Mouse (Mus musculus) heart, adult 9 months (tissue): Measurements from ENCODE around the gene Plekhn1.

Experiments
- DNase-seq, 2 experiments: peaks; one replicate each; pipeline ENCODE4 v3.0.0; 2022; ENCODE audit warnings: low spot score in 2 of 2

The Plekhn1 gene

DNA sequence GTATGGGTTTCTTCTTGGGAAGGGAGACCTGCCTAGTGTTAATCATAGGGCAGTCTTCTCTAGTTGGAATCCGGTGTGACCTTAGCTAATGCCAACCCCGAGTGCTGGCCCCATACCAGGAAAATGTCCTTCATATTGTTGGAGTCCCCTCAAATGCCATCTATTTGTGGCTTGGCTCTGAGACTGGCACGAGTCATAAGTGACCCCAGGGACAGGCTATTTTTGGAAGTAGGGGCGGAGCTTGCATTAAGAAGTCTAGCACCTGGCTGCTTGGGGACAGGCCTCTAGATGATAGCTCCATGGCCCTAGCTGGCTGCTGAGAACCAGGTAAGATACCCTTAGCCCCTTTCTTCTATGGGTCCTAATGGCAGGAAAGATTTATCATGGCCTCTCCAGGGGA is 19.0 kb downstream of the Plekhn1 start, which contains the start of gene Perm1:
Perm1 (plus strand) TSS at position 220 of the 400 bp plus-strand sequence.
- peak; percentile 78 to 85 for DNase-seq

DNA sequence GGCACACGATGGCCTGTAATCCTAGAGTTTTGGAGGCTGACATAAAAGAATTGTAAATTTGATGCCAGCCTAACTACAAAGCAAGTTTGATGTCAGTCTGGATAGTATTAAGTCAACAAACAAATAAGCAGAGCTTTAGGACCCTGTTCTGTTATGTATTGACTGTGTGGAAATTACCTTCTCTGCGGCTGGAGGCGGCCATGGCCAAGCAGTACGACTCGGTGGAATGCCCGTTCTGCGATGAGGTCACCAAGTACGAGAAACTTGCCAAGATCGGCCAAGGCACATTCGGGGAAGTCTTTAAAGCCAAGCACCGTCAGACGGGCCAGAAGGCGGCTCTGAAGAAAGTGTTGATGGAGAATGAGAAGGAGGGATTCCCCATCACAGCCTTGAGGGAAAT is 21.5 kb downstream of the Plekhn1 start:
- no peak for DNase-seq

DNA sequence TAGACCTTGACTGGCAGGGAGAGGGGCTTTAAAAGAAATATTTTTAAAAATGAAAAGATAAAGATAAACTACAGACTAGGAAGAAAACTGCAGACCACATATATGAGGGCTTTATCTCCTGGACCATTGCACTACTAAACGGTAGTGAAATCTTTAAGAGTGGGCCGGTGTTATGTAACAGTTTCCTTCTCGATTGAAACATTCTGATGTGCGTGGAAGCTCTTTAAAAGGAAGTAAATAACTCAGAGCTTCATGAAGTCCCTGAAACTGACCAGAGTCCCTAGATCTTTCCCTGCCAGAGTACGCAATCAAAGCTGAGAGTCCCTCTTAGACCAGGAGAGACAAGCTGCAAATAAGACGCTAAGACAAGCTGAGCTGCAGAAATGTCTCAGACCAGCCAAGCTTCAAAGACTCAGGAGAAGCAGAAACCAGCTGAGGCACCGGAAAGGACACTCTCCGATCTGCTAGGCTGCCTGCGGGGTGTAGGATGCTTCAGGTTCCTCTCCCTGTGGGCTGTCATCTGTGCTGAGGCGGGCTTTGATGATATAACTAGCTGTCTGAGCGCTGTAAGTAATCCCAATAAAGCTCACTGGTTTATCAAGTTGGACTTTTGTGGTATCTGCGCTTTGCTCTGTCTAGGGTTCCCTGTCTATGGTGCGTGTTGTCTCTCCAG is 24.6 kb downstream of the Plekhn1 start:
- DNase-seq, result no peak

GRCm38 (mm10) chr4:156208872-156209271 is 25.8 kb downstream of the Plekhn1 start:
- no peak for DNase-seq

DNA sequence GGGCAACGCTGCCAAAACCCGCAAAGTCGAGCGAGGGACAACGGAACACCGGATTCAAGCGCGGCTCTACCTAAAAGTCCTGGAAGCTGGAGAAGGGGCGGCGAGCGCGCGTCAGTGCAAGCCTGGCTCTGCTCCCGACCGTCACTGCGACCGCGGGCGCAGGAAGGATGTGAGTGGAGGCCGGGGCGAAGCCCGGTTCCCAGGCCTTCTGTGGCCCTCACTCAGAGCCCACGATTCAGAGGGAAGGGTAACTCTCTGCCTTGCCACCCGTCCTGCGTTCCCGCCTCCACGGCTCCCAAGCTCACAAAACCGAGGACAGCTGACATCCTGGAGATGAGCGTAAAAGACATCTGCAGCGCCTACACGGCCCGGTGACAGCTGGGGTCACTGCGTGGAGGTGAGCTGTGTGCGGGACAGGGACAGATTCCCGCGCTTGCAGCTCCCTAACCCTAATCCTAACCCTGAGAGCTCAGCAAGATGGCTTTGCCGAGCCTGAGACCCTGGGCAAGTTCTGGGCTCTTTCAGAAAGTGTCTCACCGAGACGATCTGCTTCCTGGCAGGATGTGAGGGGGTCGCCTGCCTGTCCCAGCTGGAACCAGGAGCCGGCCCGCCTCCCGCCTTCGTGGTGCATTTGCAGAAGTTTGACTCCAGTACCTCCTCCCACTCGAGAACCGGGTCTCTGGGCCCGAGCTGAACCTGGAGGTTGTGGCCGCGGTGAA is 31.1 kb downstream of the Plekhn1 start:
- DNase-seq, result no peak

GRCm38 (mm10) chr4:156203001-156203412 is 31.6 kb downstream of the Plekhn1 start, which contains the start of gene AW011738:
AW011738 (plus strand) TSS chr4:156203304.
- peak; percentile 75 to 82 for DNase-seq

GRCm38 (mm10) chr4:156202462-156202893 is 32.2 kb downstream of the Plekhn1 start:
- peak in 1 of 2 experiments; percentile 29 for DNase-seq

- peak in 1 of 2 experiments; percentile 50 for DNase-seq
These were observed 33.8 kb downstream of the Plekhn1 start, which contains the start of gene Isg15 for GRCm38 (mm10) chr4:156200623-156201475. Isg15 (minus strand) TSS chr4:156200818.

GRCm38 (mm10) chr4:156197829-156198205 is 36.8 kb downstream of the Plekhn1 start:
- peak; percentile 89 to 90 for DNase-seq

- DNase-seq, result peak; percentile 57 to 68
These were observed 37.4 kb downstream of the Plekhn1 start, which contains the start of gene Agrn for GRCm38 (mm10) chr4:156197131-156197828. Agrn (minus strand) TSS chr4:156197488.

GRCm38 (mm10) chr4:156195927-156196870 is 38.5 kb downstream of the Plekhn1 start:
- DNase-seq, result peak in 1 of 2 experiments; percentile 52

DNA sequence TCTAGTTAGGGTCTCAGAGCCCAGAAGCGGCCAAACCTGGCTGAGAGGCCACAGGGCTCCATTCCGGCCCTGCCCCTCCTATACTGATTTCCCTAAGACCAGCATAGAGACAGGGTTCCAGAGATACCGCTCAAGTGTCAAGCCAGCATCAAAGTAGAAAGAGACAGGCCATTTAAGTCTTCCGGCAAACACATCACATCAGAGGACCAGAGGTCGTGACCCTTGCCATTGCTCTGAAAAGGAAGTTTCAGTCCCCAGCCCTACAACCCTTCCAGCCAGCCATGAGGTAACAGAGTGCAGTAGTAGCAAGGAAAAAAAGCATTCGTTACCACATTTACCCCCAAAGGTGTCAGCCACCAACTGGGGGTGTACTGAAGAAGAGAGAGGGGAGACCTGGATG is 40.3 kb downstream of the Plekhn1 start:
- DNase-seq, result no peak

DNA sequence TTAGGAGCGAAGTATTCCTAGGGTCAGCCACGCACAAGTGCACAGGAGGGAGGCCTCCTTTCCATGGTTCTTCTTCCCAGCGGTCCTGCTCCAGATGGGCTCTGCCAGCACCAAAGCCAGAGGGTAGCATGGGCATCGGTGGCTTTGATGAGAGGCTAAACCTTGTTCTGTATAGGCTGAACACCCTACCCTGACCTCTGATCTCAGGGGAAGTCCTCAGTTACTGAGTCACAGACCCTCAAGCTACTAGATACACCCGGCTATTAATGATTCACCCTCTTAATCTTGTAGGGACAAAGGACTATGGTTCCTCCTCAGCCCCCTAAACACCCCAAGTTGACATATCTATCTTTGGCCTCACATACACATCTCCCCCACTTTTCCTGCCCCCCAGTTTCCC is 40.8 kb downstream of the Plekhn1 start:
- DNase-seq, result no peak

DNA sequence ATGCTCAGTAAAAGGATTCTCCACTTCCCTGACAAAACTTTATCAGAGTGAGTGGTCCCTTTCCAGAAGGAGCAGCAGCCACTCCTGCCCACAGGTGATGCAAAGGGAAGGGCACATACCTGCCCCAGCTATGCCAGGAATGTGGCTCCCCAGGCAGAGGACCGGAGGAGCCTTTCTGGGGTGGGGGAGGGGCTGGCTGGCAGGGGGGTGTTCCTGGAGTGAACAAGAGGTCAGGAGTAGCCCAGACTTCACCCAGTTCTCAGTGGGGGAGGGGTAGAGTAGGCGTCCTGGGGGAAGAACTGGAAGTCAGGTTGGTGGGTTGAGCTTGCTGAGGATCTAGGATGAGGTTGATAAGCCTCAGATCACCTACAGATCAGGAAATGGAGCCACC is 41.5 kb downstream of the Plekhn1 start:
- DNase-seq, result no peak

DNA sequence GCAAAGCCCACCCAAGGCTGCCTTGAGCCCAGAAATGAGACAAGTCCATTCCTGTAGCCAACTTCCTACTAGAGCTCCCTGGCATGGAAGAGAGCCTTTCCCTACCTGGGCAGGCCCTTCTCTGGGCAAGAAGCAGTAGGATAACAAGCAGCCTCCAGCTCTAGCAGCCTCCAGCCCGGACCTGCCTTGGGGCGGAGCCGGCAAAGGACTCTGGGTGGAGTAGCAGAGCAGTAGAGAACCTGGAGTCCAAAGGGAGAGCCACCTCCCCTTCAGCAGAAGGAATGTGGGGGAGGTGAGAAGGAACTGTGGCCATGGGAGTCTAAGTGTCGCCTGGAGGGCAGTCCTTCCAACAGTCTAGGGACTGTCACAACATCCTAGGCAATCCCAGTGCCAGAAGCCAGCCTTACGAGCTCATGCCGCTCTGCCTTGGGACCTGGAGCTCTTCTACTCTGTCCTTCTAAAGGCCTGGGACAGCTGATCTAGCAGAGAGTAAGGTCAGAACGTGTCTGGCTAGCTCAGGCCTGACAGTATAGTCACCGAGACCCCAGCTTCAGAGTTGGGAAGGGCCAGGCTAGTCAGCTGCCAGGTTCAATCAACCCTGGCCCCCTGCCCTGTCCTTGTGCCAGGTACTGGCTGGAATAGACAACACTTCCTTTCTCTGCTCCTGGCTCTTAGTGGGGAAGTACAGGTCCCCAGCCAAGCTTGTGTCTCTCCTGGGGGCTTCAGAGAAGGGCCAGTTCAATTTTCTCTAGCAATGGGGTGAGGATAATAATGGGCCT is 42.0 kb downstream of the Plekhn1 start:
- no peak for DNase-seq

DNA sequence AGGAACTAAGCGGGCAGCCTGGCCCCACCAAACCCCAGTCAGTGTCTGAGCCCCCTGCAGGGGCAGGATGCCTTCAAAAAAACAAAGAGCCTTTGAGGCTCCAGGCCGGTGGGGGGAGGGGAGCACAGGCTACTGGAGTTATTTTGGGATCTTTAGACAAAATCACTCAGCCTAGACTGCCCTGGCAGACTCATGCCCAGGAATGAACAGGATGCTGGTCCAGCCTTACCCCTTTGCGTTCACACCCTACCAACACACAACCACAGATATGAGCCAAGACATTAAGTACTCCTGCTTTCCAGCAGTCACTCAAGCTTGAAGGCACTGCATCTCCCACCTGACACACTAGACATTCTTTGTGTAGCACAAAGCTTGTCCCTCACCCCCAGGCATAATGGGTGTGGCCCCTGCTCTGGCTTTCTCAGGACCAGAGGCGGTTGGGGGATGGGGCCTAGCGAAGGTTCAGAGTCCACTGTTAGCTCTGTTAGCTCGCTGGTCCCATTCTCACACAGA is 45.8 kb downstream of the Plekhn1 start:
- no peak for DNase-seq

GRCm38 (mm10) chr4:156188162-156188810 is 46.4 kb downstream of the Plekhn1 start:
- DNase-seq, result no peak

DNA sequence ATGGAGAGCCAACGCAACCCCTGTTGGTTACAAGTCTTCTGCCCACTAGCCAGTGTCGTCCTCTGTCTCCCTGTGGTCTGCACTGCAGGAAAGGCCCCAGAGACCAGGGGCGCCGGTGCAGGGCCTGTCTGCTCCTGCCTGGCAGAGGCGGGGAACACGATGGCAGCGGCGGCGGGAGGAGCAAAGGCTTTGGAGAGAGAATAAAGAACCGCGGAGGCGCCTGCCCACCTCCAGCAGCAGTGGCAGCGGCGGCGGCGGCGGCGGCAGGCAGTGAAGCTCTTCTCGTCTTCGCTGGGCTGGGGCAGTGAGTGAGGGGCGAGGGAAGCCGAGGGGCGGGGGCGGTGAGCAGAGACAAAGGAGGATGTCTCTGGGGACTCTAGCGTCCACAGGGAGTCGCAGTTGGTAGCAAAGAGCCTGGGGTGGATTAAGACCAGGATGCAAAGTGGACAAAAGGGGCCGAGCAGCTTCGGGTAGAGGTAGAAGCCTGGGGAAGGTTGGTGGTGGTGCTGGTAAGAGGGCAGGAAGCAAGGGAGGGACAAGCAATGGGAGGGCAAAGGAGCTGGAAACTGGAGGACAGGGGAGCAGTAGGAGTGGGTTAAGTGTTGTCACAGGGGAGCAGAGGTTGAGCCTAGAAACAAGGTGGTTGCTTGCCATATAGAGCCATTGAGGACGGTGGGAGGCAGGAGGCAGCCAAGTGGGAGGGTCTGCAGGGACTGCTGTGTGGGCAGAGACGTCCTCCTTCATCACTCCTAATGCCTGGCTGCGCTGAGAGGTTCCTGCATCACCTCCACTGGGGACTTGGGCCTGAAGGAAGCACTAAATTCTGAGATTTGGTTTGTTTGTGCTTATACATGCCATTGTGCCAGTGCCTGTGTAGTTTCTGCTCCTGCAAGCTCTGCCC is 48.5 kb downstream of the Plekhn1 start:
- no peak for DNase-seq
